7 mouse cellular contexts compared by ENCODE assay signal in genomic region chr3:98042955-98043456, GRCm38 (mm10). TPM values are rescaled to one million over a fixed set of nuclear protein-coding genes. Genes with fewer than 3 reads are reported as not detected.
DNase-seq lines count a peak whose midpoint lies in the region; ATAC-seq and TF ChIP-seq lines count a peak whose summit lies in the region.

No protein-coding gene starts in this region.

- peak overlapping the region; percentile 27 for H3K4me2 ChIP-seq in embryonic facial prominence, embryonic 12.5 days (replicated peaks)
- peak overlapping the region; percentile 37 for H3K4me2 ChIP-seq in heart, embryonic 11.5 days
- peak overlapping the region; percentile 26 for H3K4me2 ChIP-seq in kidney, embryonic 16.5 days (replicated peaks; ENCODE audit: low read depth, low read length)

- 64% methylated on average over 9 of the region's 9 CpGs for WGBS in spleen, adult 2 months
- WGBS in embryonic facial prominence, embryonic 12.5 days, result 7% methylated on average over 9 of the region's 9 CpGs
- WGBS in heart, embryonic 11.5 days (ENCODE audit: insufficient replicate concordance), result 22% methylated on average over 9 of the region's 9 CpGs
- WGBS in kidney, embryonic 16.5 days, result 11% methylated on average over 9 of the region's 9 CpGs
- 7% methylated on average over 9 of the region's 9 CpGs for WGBS in midbrain, embryonic 10.5 days

- H3K9ac ChIP-seq in embryonic facial prominence, embryonic 12.5 days, result no peak overlapping the region
- peak overlapping the region; percentile 47; the same call in 1 of the 2 replicates for H3K9ac ChIP-seq in heart, embryonic 11.5 days (ENCODE audit: low read depth, low read length)
- H3K9ac ChIP-seq in kidney, embryonic 16.5 days (replicated peaks; ENCODE audit: low read length), result peak overlapping the region; percentile 42

- H3K27me3 ChIP-seq in spleen, adult 2 months (ENCODE audit: control insufficient read depth, insufficient read depth, low read length), result no peaks in the 10 kb centered on the region
- H3K27me3 ChIP-seq in embryonic facial prominence, embryonic 12.5 days, result no peaks in the 10 kb centered on the region
- no peaks in the 10 kb centered on the region for H3K27me3 ChIP-seq in heart, embryonic 11.5 days (ENCODE audit: control insufficient read depth, insufficient read depth, low read length)
- no peaks in the 10 kb centered on the region for H3K27me3 ChIP-seq in kidney, embryonic 16.5 days (ENCODE audit: insufficient read depth, low read length)
- H3K27me3 ChIP-seq in midbrain, embryonic 10.5 days (ENCODE audit: low read depth, poor library complexity, severe bottlenecking), result no peaks in the 10 kb centered on the region; the same call in 1 of the 2 replicates

- no peak for TF ChIP-seq POLR2A in spleen, adult 2 months (IDR thresholded peaks at IDR 0.05; ENCODE audit: low read depth, low read length)

- no peak for ATAC-seq in embryonic facial prominence, embryonic 12.5 days (ENCODE audit: insufficient number of reproducible peaks, insufficient read depth, low FRiP score, low TSS enrichment)
- no peak for ATAC-seq in heart, embryonic 11.5 days (replicated peaks; ENCODE audit: insufficient number of reproducible peaks, low FRiP score, low TSS enrichment)
- no peak for ATAC-seq in kidney, embryonic 16.5 days (ENCODE audit: low FRiP score, low TSS enrichment)

- H3K27ac ChIP-seq in spleen, adult 2 months (ENCODE audit: insufficient read depth, low read length), result 0 out of 2 replicates have a peak overlapping the region, but pooled peaks have one; percentile 8
- peak overlapping the region; percentile 85 for H3K27ac ChIP-seq in embryonic facial prominence, embryonic 12.5 days
- H3K27ac ChIP-seq in heart, embryonic 11.5 days (ENCODE audit: low read depth, low read length), result peak overlapping the region; percentile 69
- peak overlapping the region; percentile 90 for H3K27ac ChIP-seq in kidney, embryonic 16.5 days (ENCODE audit: low read length)
- H3K27ac ChIP-seq in midbrain, embryonic 10.5 days (replicated peaks), result peak overlapping the region; percentile 84

- no peaks in the 10 kb centered on the region for H3K36me3 ChIP-seq in spleen, adult 2 months (ENCODE audit: control insufficient read depth, insufficient read depth, low read length)
- H3K36me3 ChIP-seq in embryonic facial prominence, embryonic 12.5 days, result no peaks in the 10 kb centered on the region
- no peaks in the 10 kb centered on the region for H3K36me3 ChIP-seq in heart, embryonic 11.5 days (ENCODE audit: control insufficient read depth, insufficient read depth, low read length)
- no peaks in the 10 kb centered on the region for H3K36me3 ChIP-seq in kidney, embryonic 16.5 days (ENCODE audit: insufficient read depth, low read length)
- peaks cover 8% of the 10 kb centered on the region; the same call in 1 of the 2 replicates for H3K36me3 ChIP-seq in midbrain, embryonic 10.5 days

- peaks cover 19% of the 10 kb centered on the region; the same call in 1 of the 2 replicates for H3K4me1 ChIP-seq in spleen, adult 2 months (ENCODE audit: control insufficient read depth, insufficient read depth, insufficient read length)
- H3K4me1 ChIP-seq in embryonic facial prominence, embryonic 12.5 days, result peaks cover 68% of the 10 kb centered on the region
- peaks cover 45% of the 10 kb centered on the region for H3K4me1 ChIP-seq in heart, embryonic 11.5 days (ENCODE audit: control insufficient read depth, insufficient read depth, low read length)
- peaks cover 91% of the 10 kb centered on the region for H3K4me1 ChIP-seq in kidney, embryonic 16.5 days (ENCODE audit: insufficient read depth, low read length)
- H3K4me1 ChIP-seq in midbrain, embryonic 10.5 days, result peaks cover 85% of the 10 kb centered on the region

- no peaks in the 10 kb centered on the region for H3K9me3 ChIP-seq in embryonic facial prominence, embryonic 12.5 days
- H3K9me3 ChIP-seq in heart, embryonic 11.5 days (replicated peaks; ENCODE audit: control insufficient read depth, low read length), result no peaks in the 10 kb centered on the region
- H3K9me3 ChIP-seq in kidney, embryonic 16.5 days (ENCODE audit: low read length), result no peaks in the 10 kb centered on the region
- no peaks in the 10 kb centered on the region for H3K9me3 ChIP-seq in midbrain, embryonic 10.5 days (replicated peaks)

- DNase-seq in spleen, adult 2 months (ENCODE audit: low read depth in 1 of 2, low spot score in 2 of 2), result no peak
- no peak for DNase-seq in spleen, postnatal 4 days (ENCODE audit: low spot score in 2 of 2)
- DNase-seq in midbrain, embryonic 10.5 days (ENCODE audit: low spot score), result peak; percentile 43
- no peak for DNase-seq in thymus, postnatal 4 days

- no peak overlapping the region for H3K4me3 ChIP-seq in spleen, adult 2 months (ENCODE audit: extremely low read depth, insufficient read depth, insufficient read length)
- H3K4me3 ChIP-seq in embryonic facial prominence, embryonic 12.5 days, result no peak overlapping the region
- H3K4me3 ChIP-seq in heart, embryonic 11.5 days (ENCODE audit: low read depth, low read length), result no peak overlapping the region
- H3K4me3 ChIP-seq in kidney, embryonic 16.5 days (ENCODE audit: low read length), result 0 out of 2 replicates have a peak overlapping the region, but pooled peaks have one; percentile 10
- peak overlapping the region; percentile 25 for H3K4me3 ChIP-seq in midbrain, embryonic 10.5 days

- TF ChIP-seq CTCF in spleen, adult 2 months (IDR thresholded peaks at IDR 0.05; ENCODE audit: extremely low read depth, insufficient read depth, insufficient read length, insufficient replicate concordance), result no peak

RNA-seq across cellular contexts. Expression of gene Notch2, which starts 29.7 kb away (rescaled TPM):
- 45.7 and 63.3 TPM in 2 replicates for polyA plus RNA-seq in spleen, adult 2 months (2012; rRNA removed)
- polyA plus RNA-seq in embryonic facial prominence, embryonic 12.5 days (2016; fragmentation: Nextera tagmentation; extraction: Ambion mirVana), result 38.8 and 42.1 TPM in 2 replicates
- polyA plus RNA-seq in heart, embryonic 11.5 days (2014; fragmentation: Nextera tagmentation; extraction: Ambion mirVana), result 12.5 and 13.4 TPM in 2 replicates
- 31.1 and 33.8 TPM in 2 replicates for polyA plus RNA-seq in kidney, embryonic 16.5 days (2015; fragmentation: Nextera tagmentation; extraction: Ambion mirVana)
- polyA plus RNA-seq in midbrain, embryonic 10.5 days (2016; fragmentation: Nextera tagmentation; extraction: Ambion mirVana), result 16.1 and 16.6 TPM in 2 replicates

Comparison
In these comparisons a context has a peak if more than half of its experiments do, and no peak if none do; other contexts are left out.
1. H3K27ac ChIP-seq: peak in every context shown above with its lines; median percentile 90 in kidney, embryonic 16.5 days; 85 in embryonic facial prominence, embryonic 12.5 days; 84 in midbrain, embryonic 10.5 days; 69 in heart, embryonic 11.5 days; 8 in spleen, adult 2 months.
2. H3K4me3 ChIP-seq: peak in kidney, embryonic 16.5 days (single experiment) and midbrain, embryonic 10.5 days (single experiment); none in spleen, adult 2 months (single experiment), embryonic facial prominence, embryonic 12.5 days (single experiment) and heart, embryonic 11.5 days (single experiment).
3. Peak in every context shown above with its lines, with median percentiles within 50 percentile points of each other: H3K4me2 ChIP-seq.